Mouse (Mus musculus) spleen, adult 2 months (tissue): ENCODE results near the gene Tbk1.

Experiments used
- CTCF ChIP-seq: fragments of 200-500 bp; IDR thresholded peaks from 2 replicates; pipeline ENCODE4 v1.5.1; 2011; ENCODE audit warnings: mild to moderate bottlenecking, inconsistent platforms; ENCODE audit not compliant: insufficient read depth, insufficient read length, insufficient replicate concordance; ENCODE audit errors: extremely low read depth
- POLR2A ChIP-seq: fragments of 200-500 bp; IDR thresholded peaks from 2 replicates; pipeline ENCODE4 v1.6.1; 2011; ENCODE audit warnings: low read depth, low read length, inconsistent platforms

DNA sequence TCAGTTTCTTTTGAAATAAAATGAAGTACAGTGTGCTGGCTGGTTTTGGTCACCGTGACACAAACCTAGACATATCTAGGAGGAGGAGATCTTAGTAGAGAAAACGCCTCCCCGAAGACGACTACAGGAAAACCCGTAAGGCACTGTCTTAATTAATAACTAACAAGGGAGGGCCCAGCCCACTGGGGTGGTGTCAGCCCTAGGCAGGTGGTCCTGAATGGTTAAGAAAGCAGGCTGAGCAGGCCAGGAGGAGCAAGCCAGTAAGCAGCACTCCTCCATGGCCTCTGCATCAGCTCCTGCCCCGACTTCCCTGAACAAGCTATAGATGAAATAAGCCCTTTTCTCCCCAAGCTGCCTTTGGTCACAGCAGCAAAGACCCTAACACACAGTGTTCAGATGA lies 16.8 kb downstream of the Tbk1 start:
- TF ChIP-seq CTCF: no peak
- TF ChIP-seq POLR2A: no peak
